Mouse (Mus musculus): ENCODE results near the gene Gm5936. TPM values are rescaled to one million over a fixed set of nuclear protein-coding genes. Genes with fewer than 3 reads are reported as not detected.
"Not testable (repeated sequence)": the region's sequence is repeated elsewhere in the genome, so short reads cannot be mapped to it uniquely, and the experiment has no call there.

Gene Gm5936
- total RNA-seq (2014; fragmentation: Nextera tagmentation) (not detected in 2 replicates), total RNA-seq (2017) (not detected in 2 replicates)

DNA sequence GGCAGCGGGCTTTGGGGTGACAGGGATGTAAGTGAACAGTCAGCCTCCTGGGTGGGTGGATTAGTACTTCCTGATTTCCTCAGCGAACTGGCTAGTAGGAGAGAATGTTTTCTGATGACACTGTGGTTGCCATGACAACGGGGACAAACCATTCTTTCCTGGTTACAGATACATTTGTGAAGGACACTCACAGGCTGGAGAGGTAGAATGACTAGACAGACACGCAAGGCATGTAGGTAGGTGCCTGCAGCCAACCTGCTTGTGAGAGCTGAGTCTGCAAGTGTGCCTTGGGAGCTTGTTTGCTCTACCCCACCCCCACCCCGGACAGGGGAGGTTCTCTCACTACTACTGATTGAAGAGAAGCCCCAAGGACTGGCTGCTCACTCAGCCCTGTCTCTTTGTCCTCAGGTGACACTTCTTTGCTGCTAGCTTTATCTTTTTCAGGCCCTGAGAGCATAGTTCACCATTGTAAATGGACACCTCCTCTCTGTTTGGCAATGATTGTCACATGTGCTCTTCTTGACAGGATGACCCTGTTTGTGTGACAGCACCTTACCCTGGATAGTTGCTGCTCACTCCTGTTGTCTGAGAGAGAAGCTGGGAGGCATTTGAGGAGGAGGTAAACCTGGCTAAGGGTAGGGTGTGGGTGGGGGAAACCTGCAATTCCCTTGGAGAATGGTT is at the start of gene Gm5936:
Gene Gm5936 (plus strand): TSS at position 355 of the 681 bp plus-strand sequence.
- peak; percentile 92 for ATAC-seq (replicated peaks; ENCODE audit: poor library complexity, severe bottlenecking)

DNA sequence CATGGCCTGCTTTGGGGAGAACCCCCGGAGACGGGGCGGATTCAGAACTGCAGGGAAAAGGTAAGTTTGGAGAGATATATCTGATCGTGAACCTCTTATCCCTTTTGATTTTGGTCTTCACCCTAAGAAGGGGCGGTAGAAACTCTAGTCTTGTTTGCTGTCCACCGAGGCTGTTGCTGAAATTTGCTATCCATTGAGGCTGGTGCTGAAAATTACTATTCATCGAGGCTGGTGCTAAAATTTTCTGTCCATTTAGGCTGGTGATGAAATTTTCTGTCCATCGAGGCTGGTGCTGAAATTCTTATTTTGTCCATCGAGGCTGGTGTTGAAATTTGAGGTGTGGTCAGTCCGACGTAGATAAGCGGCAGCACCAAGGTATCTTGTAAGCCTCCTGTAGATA is 19.1 kb downstream of the Gm5936 start:
- not testable (repeated sequence) for ATAC-seq (replicated peaks; ENCODE audit: poor library complexity, severe bottlenecking)

DNA sequence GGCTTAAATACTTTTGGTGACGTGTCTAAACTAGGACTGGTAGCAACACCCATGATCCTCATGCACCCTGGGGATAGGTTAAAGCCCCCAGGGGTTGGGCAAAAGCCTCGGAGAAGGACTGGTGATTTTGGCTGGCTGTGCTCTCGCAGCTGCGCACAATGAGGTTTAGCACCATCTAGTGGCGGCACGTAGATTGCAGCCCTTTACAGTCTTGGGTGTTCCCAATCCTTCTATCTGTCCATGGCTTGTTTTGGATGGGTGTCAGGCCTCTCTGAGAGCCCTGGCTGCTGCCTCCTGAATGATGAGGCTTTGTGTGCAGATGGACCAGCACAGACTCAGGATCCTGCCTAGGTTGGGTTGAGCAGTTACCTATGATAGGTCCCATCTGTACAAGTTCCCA is 43.1 kb downstream of the Gm5936 start:
- ATAC-seq (replicated peaks; ENCODE audit: poor library complexity, severe bottlenecking): not testable (repeated sequence)

Other genes with a start within 250 kb of the Gm5936 start
- not detected in 2 replicates for gene Olfr1325, start 244.5 kb upstream of the Gm5936 start, total RNA-seq (2014; fragmentation: Nextera tagmentation)
- gene Olfr1325, start 244.5 kb upstream of the Gm5936 start, total RNA-seq (2017): not detected in 2 replicates
- not detected in 2 replicates for gene Gm5640, start 191.6 kb upstream of the Gm5936 start, total RNA-seq (2014; fragmentation: Nextera tagmentation)
- gene Gm5640, start 191.6 kb upstream of the Gm5936 start, total RNA-seq (2017): not detected in 2 replicates
- not detected in 2 replicates for gene Gm6890, start 96.3 kb upstream of the Gm5936 start, total RNA-seq (2014; fragmentation: Nextera tagmentation)
- not detected in 2 replicates for gene Gm6890, start 96.3 kb upstream of the Gm5936 start, total RNA-seq (2017)
- 0.36 and 3.3 TPM in 2 replicates for gene Gab3, start 248.3 kb downstream of the Gm5936 start, total RNA-seq (2014; fragmentation: Nextera tagmentation)
- 1.9 and 2.9 TPM in 2 replicates for gene Gab3, start 248.3 kb downstream of the Gm5936 start, total RNA-seq (2017)

Measured in granulocyte monocyte progenitor cell, adult 5-6 weeks (primary cell).